Mouse (Mus musculus): ENCODE measurements around the gene Dst. TPM values are rescaled to one million over a fixed set of nuclear protein-coding genes. Genes with fewer than 3 reads are reported as not detected.

Gene Dst
- total RNA-seq, 2 experiments from 2014 or later = 237 to 263 TPM

DNA sequence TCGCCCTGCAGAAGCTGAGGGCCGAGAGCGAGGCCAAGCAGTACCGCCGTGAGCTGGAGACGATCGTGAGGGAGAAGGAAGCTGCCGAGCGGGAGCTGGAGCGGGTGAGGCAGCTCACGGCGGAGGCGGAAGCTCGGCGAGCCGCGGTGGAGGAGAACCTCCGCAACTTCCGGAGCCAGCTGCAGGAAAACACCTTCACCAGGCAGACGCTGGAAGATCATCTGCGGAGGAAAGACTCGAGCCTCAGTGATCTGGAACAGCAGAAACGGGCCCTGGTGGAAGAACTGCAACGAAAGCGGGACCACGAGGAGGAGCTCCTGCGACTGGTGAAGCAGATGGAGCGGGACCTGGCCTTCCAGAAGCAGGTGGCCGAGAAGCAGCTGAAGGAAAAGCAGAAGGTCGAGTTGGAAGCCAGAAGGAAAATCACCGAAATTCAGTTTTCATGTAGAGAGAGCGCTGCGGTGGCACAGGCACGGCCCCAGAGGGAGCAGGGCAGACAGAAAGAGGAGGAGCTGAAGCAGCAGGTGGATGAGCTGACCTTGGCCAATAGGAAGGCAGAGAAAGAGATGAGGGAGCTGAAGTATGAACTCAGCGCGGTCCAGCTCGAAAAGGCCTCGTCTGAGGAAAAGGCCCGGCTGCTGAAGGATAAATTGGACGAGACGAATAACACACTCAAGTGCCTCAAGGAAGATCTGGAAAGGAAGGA is 270.1 kb downstream of the Dst start:
- no peak for DNase-seq (ENCODE audit: low spot score in 2 of 2)
- intact Hi-C loops (cut with DNase I) = no loop called here

DNA sequence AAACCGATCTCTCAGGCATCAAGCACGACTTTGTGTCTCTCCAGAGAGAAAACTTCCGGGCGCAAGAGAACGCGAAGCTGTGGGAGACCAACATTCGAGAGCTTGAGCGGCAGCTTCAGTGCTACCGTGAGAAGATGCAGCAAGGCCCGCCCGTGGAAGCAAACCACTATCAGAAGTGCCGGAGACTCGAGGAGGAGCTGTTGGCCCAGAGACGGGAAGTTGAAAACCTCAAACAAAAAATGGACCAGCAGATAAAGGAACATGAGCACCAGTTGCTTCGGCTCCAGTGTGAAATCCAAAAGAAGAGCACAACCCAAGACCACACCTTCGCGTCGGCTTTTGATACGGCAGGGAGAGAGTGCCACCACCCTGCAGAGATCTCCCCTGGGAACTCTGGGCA is 271.7 kb downstream of the Dst start:
- no peak for DNase-seq (ENCODE audit: low spot score in 2 of 2)
- intact Hi-C loops (cut with DNase I) = no loop called here

DNA sequence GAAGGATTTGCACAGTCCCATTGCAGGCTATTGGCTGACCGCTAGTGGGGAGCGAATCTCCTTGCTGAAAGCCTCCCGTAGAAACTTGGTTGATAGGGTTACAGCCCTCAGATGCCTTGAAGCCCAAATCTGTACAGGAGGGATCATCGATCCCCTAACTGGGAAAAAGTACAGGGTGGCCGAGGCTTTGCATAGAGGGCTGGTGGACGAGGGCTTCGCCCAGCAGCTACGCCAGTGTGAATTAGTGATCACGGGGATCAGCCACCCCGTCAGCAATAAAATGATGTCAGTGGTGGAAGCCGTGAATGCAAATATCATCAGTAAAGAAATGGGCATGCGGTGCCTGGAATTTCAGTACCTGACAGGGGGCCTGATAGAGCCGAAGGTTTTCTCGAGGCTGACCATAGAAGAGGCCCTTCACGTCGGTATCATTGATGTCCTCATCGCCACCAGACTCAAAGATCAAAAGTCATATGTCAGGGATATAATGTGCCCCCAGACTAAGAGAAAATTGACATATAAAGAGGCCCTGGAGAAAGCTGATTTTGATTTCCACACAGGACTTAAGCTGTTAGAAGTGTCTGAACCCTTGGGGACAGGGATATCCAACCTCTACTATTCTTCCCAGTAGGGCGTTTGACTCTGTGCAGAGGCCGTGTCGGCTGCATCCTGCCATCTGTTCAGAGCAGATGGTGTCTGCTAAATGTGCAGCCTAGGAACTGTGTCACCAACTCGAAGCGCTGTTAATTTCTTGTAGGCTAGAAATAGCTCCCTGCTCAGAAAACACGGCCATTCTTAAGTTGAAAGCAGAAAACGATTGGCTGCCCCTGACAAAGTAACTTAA is 274.6 kb downstream of the Dst start:
- peak; percentile 52 to 85 for DNase-seq (ENCODE audit: low spot score in 2 of 2)
- intact Hi-C loops (cut with DNase I) = no loop called here

DNA sequence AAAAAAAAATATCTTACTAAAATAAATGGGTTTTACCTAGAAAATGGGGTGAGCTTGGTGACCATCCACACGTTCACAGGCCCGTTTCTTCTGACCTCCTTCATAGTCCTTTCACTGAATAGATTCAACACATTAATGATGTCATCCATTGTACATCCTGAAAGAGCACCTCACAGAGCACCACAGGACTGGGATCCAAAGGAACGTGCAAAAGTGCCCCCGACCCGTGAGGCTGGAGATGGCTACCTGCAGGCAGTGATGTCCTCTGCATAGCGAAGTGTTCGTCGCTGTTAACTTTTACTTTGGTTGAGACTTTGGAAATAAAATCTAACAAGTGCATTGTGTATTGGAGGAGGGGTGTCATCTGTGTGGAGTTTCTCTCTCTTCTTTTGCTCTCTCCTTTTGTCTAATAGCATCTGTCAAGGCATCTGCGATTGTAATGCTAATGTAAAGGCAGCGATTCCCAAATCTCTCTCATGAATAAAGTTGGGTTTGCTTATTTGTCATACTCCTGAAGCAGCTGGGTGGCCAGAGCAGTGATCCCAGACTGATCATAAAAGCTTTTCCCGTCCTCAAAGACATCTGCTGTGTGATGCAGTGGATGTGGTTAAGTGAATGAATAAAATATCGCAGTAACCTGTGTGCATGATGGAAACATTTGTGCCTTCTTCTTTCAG is 275.4 kb downstream of the Dst start:
- DNase-seq (ENCODE audit: low spot score in 2 of 2) = no peak

DNA sequence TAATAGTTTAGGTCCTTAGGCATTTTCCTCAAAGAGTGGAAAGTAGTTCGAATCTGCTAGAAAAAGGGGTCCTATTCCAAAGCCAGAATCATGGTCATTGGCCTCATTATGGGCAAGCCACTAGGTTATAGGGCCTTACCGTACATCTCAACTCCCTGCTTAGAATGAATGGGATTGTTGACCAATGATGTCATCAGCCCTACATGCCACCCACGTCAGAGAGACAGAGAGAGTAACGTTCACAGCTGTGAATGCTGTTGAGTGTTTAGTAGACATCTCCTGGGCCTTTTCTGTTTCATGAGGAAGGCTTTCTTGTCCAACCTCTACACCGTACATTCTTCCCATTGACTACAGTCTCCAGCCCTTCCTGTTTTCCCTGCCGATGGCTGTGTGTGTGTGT is 276.2 kb downstream of the Dst start:
- intact Hi-C loops (cut with DNase I) = no loop called here
- DNase-seq (ENCODE audit: low spot score in 2 of 2) = no peak

More for the DNA sequence above, 275.4 kb downstream of the Dst start:
- intact Hi-C loops (cut with DNase I) = no loop called here

DNA sequence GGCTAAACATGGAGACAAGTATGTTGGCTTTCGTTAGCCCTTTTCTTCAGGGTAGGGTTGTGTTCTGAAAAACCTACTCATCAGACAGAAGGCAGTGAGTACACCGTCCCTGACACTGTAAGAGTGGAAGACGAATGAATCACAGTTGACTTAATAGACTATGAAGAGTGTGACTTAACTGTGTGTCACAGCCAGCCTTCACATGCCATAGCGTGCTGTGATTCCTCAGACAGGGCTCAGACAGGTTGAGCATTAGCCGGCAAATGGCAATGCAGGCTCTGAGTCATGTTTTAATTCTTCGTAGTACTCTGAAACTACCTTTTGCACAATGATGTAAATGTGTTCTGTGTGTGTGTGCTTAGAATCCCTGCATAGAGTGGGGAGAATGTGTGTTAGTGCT is 278.0 kb downstream of the Dst start:
- intact Hi-C loops (cut with DNase I) = no loop called here
- no peak for DNase-seq (ENCODE audit: low spot score in 2 of 2)

DNA sequence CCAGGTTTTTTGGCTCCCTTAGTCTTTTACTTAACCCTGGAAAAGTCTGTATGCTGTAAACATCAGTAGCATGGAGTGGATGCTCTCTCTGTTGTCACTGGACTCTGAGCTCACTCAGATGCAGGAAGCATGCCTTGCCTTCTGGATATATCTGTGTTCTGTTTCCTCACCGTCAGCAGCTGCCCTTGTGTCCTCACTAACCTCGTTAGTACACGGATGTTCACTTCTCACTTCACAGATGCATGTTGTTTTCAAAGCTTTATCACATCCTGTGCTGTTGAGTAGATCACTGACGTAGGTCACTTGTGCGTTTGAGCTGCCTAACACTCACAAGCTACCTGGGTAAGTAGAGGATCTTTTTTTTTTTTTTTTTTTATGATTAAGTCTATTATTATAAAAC is 279.5 kb downstream of the Dst start:
- DNase-seq (ENCODE audit: low spot score in 2 of 2) = no peak
- intact Hi-C loops (cut with DNase I) = no loop called here

DNA sequence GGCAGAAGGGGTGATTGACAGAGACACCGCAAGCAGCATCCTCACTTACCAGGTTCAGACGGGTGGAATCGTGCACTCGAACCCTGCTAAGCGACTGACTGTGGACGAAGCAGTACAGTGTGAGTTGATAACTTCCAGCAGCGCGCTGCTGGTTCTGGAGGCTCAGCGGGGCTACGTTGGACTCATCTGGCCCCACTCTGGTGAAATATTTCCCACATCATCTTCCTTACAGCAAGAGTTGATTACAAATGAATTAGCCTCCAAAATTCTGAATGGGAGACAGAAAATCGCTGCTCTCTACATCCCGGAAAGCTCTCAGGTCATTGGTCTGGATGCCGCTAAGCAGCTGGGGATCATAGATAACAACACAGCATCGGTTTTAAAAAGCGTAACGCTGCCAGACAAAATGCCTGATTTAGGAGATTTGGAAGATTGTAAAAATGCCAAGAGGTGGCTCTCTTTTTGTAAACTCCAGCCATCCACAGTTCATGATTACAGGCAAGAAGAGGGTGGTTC is 280.8 kb downstream of the Dst start:
- no peak for DNase-seq (ENCODE audit: low spot score in 2 of 2)
- intact Hi-C loops (cut with DNase I) = no loop called here

DNA sequence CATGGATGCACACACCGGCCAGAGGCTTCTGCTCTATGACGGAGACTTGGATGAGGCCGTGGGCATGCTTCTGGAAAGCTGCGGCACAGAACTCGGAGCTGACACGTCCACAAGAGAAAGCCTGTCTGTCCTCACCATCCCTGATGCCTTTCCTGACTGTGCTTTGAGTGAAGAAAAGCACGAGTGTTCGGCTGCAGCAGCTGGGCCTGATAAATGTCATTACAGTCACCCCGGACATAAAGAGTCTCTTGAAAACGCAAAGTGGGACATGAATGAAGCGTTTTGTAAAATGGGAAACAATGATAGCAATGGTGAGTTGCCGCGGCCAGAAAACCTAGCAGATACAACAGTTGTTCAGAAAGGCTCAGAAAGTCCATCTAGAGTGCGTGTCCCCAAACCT is 281.3 kb downstream of the Dst start:
- peak in 1 of 2 experiments; percentile 59 for DNase-seq (ENCODE audit: low spot score in 2 of 2)
- intact Hi-C loops (cut with DNase I) = no loop called here

DNA sequence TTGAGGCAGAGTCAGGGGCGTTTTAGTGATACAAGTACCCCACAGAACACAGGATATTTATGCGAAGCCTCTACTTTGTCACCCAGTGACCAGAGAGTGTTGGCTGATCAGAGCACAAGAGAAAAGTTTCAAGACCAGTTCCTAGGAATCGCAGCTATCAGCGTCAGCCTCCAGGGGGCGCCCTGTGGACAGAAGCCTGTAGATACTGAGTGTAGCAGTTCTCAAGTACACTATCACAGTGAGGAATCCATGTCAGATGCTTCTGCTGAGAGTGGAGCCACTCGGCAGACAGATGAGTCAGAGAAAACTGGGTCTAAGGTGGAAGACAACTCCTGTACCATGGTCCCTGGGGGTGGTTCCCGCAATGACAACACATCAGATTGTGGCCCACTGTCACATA is 281.9 kb downstream of the Dst start:
- DNase-seq (ENCODE audit: low spot score in 2 of 2) = peak; percentile 50 to 68
- intact Hi-C loops (cut with DNase I) = no loop called here

DNA sequence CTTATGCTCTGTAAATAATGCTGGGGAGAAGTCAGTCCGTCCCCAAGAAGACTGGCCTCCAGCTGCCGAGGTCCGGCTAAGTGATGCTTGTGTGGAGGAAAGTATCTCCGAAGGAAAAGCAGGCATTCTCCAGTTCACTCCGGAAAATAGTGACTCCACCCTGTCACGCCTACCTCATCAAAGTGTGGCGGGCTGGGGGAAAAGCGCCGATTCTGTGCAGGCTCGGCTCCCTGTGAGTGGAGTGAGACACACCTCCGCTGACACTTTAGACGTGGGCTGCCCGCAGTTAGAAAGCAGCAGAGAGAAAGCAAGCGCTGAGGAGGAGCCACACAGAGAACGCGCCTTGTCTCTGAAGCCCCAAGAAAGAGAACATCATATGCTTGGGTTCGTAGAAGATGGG is 284.1 kb downstream of the Dst start:
- intact Hi-C loops (cut with DNase I) = no loop called here
- peak in 1 of 2 experiments; percentile 62 for DNase-seq (ENCODE audit: low spot score in 2 of 2)

DNA sequence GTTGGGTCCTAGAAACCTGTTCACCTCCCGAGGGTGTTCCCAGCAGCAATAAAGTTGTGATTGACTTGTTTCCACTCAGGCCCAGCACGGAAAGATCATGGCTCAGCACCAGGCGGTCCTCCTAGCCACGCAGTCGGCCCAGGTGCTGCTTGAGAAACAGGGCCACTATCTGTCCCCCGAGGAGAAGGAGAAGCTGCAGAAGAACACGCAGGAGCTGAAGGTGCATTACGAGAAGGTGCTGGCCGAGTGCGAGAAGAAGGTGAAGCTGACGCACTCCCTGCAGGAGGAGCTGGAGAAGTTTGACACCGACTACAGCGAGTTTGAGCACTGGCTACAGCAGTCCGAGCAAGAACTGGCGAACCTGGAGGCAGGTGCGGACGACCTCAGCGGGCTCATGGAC is 292.8 kb downstream of the Dst start:
- intact Hi-C loops (cut with DNase I) = no loop called here
- no peak for DNase-seq (ENCODE audit: low spot score in 2 of 2)

DNA sequence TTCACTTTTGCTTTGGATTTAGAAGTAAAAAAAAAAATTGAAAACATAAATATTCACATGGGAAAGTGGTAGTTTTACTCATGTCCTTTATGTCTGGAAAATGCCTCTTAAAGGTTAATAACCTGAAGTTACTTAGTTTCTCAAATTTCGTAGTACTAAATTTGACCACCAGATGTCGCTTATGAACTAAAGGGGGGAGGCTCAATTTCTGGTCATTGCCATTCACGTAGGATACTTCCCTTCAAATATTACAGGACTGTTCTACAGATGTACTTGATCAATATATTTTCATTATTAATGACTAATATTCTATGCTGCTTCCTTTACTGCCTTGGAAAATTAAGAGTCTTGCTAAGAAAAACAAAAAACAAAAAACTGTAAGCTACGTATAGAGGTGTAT is 293.5 kb downstream of the Dst start:
- DNase-seq (ENCODE audit: low spot score in 2 of 2) = no peak
- intact Hi-C loops (cut with DNase I) = no loop called here

DNA sequence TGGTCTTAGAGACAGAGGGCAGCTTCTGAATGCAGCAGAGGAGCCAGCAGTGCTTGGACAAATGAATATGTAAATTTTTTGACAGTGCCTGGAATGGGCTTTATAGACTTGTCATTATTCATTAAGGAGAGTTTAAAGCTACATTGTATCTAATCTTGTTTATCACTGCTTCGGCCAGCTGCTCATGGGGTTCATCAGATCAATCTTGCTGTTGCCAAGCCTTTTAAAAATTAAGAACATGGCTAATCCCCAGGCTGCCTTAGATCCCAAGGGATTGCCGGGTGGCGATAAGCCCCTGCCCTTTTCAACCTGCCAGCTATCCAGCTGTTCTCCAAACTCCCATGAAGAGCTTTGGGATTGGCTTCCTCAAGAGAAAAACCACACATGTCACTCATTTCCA is 303.7 kb downstream of the Dst start:
- intact Hi-C loops (cut with DNase I) = no loop called here

DNA sequence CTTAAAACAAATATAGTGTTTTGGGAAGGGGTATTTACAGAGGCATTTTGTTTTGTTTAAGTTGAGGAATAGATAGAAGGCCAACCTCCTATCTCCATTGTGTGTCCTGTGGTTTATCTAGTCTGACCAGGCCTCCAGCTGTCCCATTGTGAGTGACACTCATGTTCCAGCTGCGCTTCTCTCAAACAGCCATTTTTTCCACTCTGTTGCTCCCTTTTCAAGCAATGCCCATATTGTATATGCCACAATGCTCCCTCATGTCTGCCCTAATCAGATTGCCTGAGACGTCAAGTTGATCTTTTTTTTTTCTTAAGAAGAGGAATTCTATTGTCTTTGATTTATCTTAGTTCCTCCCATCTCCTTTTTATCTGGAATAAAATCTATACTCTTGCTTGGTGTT is 308.4 kb downstream of the Dst start:
- intact Hi-C loops (cut with DNase I) = no loop called here
- DNase-seq (ENCODE audit: low spot score in 2 of 2) = no peak

More for the DNA sequence above, 303.7 kb downstream of the Dst start:
- no peak for DNase-seq (ENCODE audit: low spot score in 2 of 2)

DNA sequence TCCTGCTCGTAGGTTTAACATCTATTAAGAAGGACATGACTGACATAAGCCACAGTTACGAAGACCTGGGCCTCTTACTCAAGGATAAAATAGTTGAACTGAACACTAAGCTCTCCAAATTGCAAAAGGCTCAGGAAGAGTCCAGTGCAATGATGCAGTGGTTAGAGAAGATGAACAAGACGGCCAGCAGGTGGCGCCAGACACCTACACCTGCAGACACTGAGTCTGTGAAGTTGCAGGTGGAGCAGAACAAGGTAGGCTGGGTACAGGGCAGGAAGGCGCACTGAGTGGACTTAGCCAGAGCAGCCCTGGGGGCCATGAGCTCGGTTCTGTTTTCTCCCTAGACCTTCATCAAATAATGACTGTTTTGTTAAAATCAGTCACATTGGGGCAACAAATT is 310.3 kb downstream of the Dst start:
- intact Hi-C loops (cut with DNase I) = loop anchor here (2.0 kb wide), 1 partner anchor 192 kb away; no protein-coding TSS in a partner anchor
- peak; percentile 70 to 74 for DNase-seq (ENCODE audit: low spot score in 2 of 2)

DNA sequence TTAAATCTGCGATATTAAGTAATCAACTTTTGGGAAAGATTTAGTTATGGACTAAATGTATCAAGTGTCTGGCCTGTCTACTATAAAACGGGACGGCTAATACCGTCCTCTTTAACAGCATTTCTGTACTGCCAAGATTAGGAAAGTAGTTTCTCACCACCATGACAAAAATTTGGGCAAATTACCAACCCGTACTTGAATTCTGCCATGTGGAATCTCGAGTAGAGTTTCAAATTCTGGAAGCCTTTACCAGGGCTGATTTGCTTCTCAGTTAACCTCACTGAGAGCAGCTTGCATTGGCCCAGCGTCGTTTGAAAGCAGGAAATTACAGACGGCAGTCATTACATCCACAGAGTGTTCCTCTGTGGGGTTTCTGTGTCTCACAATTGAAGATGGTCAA is 310.8 kb downstream of the Dst start:
- DNase-seq (ENCODE audit: low spot score in 2 of 2) = no peak
- intact Hi-C loops (cut with DNase I) = loop anchor here (2.0 kb wide), 1 partner anchor 192 kb away; no protein-coding TSS in a partner anchor

DNA sequence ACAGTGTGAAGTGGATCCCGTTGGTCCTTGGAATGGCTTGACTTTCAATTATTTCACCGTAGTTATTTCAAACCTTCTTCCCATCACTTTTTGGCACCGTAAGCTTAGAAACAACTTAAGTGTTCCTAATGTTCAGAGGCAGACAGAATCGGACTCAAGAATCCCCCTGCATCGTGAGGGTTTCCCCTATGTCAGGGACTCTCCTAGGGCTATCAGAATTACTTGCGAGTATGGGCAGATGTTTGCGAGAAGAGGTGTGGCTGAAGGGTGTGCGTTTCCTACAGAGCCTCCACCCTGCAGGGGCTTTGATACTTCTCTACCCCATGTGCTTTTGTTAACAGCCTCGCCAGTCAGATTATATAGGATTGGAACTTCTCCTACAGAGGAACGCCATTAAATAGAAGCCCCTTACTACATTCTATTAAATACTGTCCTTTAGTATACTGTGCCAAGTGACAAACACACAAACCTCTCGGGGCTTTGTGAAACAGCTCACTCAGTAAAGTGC is 312.1 kb downstream of the Dst start:
- DNase-seq (ENCODE audit: low spot score in 2 of 2) = no peak
- intact Hi-C loops (cut with DNase I) = loop anchor here (5.0 kb wide), 1 partner anchor 47 kb away; no protein-coding TSS in a partner anchor

DNA sequence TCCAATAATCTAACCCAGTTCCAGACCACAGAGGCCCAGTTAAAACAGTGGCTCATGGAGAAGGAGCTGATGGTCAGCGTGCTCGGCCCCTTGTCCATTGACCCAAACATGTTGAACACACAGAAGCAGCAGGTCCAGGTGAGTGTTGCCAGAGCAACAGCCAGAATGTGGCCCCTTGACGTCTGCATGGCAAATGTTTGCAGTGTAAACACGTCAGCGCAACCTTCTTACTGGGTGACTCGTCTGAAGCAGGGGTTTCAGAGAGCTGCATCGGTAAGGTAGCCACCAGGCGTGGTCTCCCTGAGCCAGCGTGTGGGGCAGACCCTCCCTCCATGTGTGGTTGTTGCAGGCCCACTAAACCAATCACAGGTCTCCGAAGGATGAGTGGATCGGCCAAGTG is 315.8 kb downstream of the Dst start:
- no peak for DNase-seq (ENCODE audit: low spot score in 2 of 2)
- intact Hi-C loops (cut with DNase I) = loop anchor here (5.0 kb wide), 1 partner anchor 43 kb away; no protein-coding TSS in a partner anchor

DNA sequence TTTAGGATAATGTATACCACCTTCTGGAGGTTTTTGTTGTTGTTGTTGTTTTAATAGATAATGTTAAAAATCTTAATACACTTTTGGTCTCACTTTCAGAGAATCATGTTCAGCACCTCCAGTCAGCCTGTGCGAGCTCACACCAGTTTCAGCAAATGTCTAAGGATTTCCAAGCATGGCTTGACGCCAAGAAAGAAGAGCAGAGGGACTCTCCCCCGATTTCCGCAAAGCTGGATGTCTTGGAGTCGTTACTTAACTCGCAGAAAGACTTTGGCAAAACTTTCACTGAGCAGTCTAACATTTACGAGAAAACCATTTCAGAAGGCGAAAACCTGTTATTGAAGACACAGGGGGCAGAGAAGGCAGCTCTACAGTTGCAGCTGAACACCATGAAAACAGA is 319.7 kb downstream of the Dst start:
- intact Hi-C loops (cut with DNase I) = no loop called here
- peak in 1 of 2 experiments; percentile 20 for DNase-seq (ENCODE audit: low spot score in 2 of 2)
